In the genomic region with DNA sequence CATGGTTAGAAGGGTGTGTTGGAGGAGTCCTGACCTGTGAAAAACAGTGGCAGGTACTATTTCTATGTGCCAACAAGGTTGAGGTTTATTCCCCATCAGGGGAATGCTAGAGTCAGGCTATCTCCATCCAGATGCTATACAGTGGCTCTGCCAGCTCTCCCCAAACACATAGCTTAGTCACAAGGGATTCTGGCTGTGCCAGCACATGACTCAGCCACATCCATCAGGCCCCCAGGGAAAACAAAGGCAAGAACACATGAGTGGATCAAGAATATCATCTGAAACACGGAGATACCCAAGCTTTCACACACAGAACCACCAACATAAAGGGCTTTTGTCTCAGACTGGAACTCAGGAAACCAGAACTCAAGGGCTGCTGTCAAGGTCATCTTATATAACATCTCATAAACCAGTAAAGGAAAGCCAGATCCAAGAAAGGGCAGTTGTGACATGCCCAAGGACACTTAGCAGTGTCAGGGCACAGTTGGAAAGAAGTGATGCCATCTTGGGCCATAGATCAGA, we compare ENCODE assay signal across 16 mouse cellular contexts.
DNase-seq lines count a peak whose midpoint lies in the region; TF ChIP-seq lines count a peak whose summit lies in the region.
"Had no signal": no experiment of that assay in that cellular context is flagged by ENCODE, and none has a peak within 500 bp of the region (broad histone marks: within the 10 kb centered on the region; RNA-seq: fewer than 3 reads in every experiment).

No protein-coding gene starts in this region.

- no peak overlapping the region for H3K4me3 ChIP-seq in left cerebral cortex, adult 2 months
- no peak overlapping the region for H3K4me3 ChIP-seq in lung, adult 2 months (replicated peaks; ENCODE audit: extremely low read depth, low read depth, low read length)
- H3K4me3 ChIP-seq: hindbrain, embryonic 15.5 days; limb, embryonic 13.5 days had no signal

- peak; percentile 69 for DNase-seq in layer of hippocampus, adult 9-11 months
- no peak for DNase-seq in layer of hippocampus, postnatal 14 days (ENCODE audit: low spot score in 2 of 2)
- DNase-seq in Muller cell, postnatal 12 days (ENCODE audit: inconsistent ontology term): peak; percentile 66
- peak; percentile 86 for DNase-seq in adrenal gland, adult 2 months
- peak; percentile 26 to 43 for DNase-seq in left cerebral cortex, adult 2 months (ENCODE audit: extremely low spot score in 1 of 2, low spot score in 2 of 2)
- no peak for DNase-seq in lung, adult 2 months
- no peak for DNase-seq in heart, adult 9 months (ENCODE audit: low spot score in 2 of 2)
- DNase-seq: cerebellum, adult 9-11 months; embryo, embryonic 11 days; gastrocnemius, postnatal 14 days; heart, postnatal 14 days; kidney, adult 2 months; kidney, postnatal 25 days; lung, postnatal 4 days had no signal

- intact Hi-C loops in left cerebral cortex, adult 2 months (cut with DNase I): no loop called here

- no peak for TF ChIP-seq CTCF in left cerebral cortex, adult 2 months (IDR thresholded peaks at IDR 0.05)
- no peak for TF ChIP-seq CTCF in lung, adult 2 months (IDR thresholded peaks at IDR 0.05; ENCODE audit: insufficient read depth, low read length)

- TF ChIP-seq POLR2A in lung, adult 2 months (IDR thresholded peaks at IDR 0.05; ENCODE audit: borderline replicate concordance, extremely low read depth, low read depth, low read length): no peak

- 48% methylated on average over 1 of the region's 1 CpGs for WGBS in lung, adult 2 months

- H3K27ac ChIP-seq in left cerebral cortex, adult 2 months: peak overlapping the region; percentile 72
- H3K27ac ChIP-seq: hindbrain, embryonic 15.5 days; limb, embryonic 13.5 days had no signal

- no peaks in the 10 kb centered on the region for H3K4me1 ChIP-seq in lung, adult 2 months (ENCODE audit: control insufficient read depth, insufficient read depth, low read length)
- H3K4me1 ChIP-seq: hindbrain, embryonic 15.5 days had no signal

Comparison
In these comparisons a context has a peak if more than half of its experiments do, and no peak if none do; other contexts are left out.
1. DNase-seq: peak in layer of hippocampus, adult 9-11 months (single experiment), Muller cell, postnatal 12 days (single experiment), adrenal gland, adult 2 months (single experiment) and left cerebral cortex, adult 2 months (2 of 2); none in layer of hippocampus, postnatal 14 days (0 of 2), lung, adult 2 months (single experiment) and heart, adult 9 months (0 of 2).